Mouse (Mus musculus): ENCODE data around the gene Ubxn1. TPM values are rescaled to one million over a fixed set of nuclear protein-coding genes. Genes with fewer than 3 reads are reported as not detected.
A peak's percentile ranks its signal among the peaks of the same experiment; 100 is the strongest.

The Ubxn1 gene
- polyA plus RNA-seq, 1 experiment from 2014 or later = 138 TPM

DNA sequence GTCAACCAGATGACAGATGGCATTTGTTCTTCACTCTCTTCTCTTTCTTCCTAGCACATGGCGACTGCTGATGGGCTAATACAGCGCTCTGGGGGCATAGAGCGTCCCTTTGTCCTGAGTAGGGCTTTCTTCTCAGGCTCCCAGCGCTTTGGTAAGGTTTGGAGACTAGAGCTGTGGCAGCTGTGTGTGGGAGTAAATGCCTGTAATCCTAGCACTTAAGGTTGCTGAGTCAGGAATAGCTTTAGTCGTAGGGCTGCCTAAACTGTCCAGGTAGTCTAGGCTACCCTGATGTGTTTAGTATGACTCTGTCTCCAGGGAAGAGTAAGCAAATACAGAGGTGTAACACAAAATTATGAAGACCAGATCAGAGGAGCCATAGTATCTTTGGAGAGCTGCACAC lies 40.5 kb downstream of the Ubxn1 start:
- 87% methylated on average over 5 of the region's 5 CpGs for WGBS
- Histone ChIP-seq H3K4me2 (no peak overlapping the region), H3K9me3 (replicated peaks) (no peaks in the 10 kb centered on the region), H3K9ac (replicated peaks) (no peak overlapping the region), H3K4me3 (replicated peaks) (no peak overlapping the region), H3K4me1 (no peaks in the 10 kb centered on the region), H3K36me3 (peaks cover 99% of the 10 kb centered on the region), H3K27me3 (replicated peaks) (no peaks in the 10 kb centered on the region), H3K27ac (replicated peaks) (no peak overlapping the region)
- ATAC-seq (ENCODE audit: low FRiP score) = no peak

DNA sequence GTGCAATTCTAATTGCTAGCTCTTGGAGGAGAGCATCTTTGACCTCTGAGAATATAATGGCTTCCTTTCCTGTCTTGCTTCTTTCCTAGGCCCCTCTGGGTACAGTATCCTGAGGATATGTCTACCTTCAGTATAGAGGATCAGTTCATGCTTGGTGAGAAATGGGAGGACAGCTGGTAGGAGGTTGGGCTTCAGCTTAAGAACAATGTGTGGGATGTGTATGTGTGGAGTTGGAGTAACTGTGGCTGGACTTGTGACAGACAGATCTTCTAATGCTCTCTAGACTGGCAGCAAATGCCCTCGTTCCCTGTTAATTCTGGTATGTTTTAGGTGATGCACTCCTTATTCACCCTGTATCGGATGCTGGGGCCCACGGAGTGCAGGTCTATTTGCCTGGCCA lies 42.9 kb downstream of the Ubxn1 start:
- H3K36me3 ChIP-seq = peaks cover 75% of the 10 kb centered on the region
- 98% methylated on average over 3 of the region's 3 CpGs for WGBS
- ATAC-seq (ENCODE audit: low FRiP score) = no peak
- H3K27me3 ChIP-seq (replicated peaks) = no peaks in the 10 kb centered on the region
- no peaks in the 10 kb centered on the region for H3K9me3 ChIP-seq (replicated peaks)
- H3K4me2 ChIP-seq = no peak overlapping the region
- H3K27ac ChIP-seq (replicated peaks) = no peak overlapping the region
- H3K9ac ChIP-seq (replicated peaks) = no peak overlapping the region
- H3K4me3 ChIP-seq (replicated peaks) = no peak overlapping the region
- H3K4me1 ChIP-seq = no peaks in the 10 kb centered on the region

DNA sequence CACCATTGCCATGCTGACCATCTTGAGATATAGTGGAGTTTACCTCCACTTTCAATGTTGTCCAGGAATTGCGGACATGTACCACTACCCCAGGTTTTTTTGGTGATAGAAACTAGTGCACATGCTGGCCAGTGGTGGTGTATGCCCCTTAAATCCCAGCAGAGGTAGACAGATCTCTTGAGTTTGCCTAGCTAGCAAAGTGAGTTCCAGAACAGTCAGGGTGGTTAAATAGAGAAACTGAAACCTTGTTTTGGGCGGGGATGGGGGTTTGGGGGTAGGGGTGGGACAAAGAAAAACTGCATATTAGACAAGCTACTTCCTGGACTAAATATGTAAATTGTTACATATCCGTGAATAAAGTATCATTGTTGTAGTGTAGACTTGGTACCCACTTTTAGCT lies 47.7 kb downstream of the Ubxn1 start:
- Histone ChIP-seq H3K4me2 (no peak overlapping the region), H3K27me3 (replicated peaks) (no peaks in the 10 kb centered on the region), H3K9me3 (replicated peaks) (no peaks in the 10 kb centered on the region), H3K4me1 (peaks cover 18% of the 10 kb centered on the region), H3K27ac (replicated peaks) (no peak overlapping the region), H3K36me3 (peaks cover 37% of the 10 kb centered on the region), H3K4me3 (replicated peaks) (no peak overlapping the region), H3K9ac (replicated peaks) (no peak overlapping the region)
- 90% methylated on average over 3 of the region's 3 CpGs for WGBS
- no peak for ATAC-seq (ENCODE audit: low FRiP score)

DNA sequence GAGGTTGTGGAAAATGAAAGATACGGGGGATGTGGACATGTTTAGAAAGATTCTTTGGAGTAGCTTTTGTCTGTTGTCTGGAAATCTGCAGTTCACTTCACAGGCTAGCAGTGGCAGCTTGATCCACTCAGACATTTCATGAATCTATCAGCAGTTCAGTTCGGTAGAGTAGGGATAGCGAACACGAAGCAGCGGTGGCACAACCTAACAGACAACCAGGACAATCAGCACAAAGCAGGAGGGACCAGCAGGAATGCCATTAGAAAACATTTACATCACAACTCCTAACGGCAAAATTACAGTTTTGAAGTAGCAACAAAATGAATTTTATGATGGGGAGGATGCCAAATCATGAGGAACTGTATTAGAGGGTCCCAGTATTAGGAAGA lies 48.4 kb downstream of the Ubxn1 start:
- 0 out of 2 replicates have a peak, but pooled peaks have one; percentile 2 for ATAC-seq (ENCODE audit: low FRiP score)
- 51% methylated on average over 6 of the region's 6 CpGs for WGBS
- Histone ChIP-seq H3K4me3 (replicated peaks) (peak overlapping the region; percentile 66), H3K27ac (replicated peaks) (peak overlapping the region; percentile 90), H3K9ac (replicated peaks) (peak overlapping the region; percentile 64), H3K36me3 (peaks cover 30% of the 10 kb centered on the region), H3K27me3 (replicated peaks) (no peaks in the 10 kb centered on the region), H3K9me3 (replicated peaks) (no peaks in the 10 kb centered on the region), H3K4me1 (peaks cover 18% of the 10 kb centered on the region), H3K4me2 (peak overlapping the region; percentile 67)

DNA sequence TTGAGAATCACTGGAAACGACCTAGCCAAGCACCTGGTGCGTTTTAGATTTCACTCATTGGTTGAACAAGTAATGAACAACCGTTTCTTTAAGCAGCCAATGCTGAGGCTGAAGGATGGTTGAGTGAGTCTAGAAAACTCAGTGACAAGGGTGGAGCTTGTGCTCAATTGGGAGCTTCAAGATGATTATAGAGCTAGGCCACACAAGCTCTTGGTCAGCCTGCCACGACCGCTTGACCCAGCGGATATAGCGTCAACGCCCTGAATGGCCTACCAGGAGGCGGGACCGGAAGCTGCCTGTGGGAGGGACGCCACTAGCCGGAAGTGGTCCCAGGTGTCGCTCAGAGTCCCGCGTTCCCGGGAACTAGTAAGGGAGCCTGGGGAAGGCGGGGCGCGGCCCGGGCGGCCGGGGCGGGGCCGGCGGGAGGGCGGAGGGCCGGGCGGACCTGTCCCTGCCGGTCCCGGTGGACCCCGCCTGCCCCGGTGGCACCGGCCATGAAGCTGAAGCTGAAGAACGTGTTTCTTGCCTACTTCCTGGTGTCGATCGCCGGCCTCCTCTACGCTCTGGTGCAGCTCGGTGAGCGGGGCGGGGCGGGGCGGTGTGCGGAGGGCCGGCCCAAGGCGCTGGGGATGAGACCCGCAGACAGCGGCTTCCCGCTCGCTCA lies 48.9 kb downstream of the Ubxn1 start, which contains the start of gene B3gat3:
Gene B3gat3, plus strand, starts transcription at position 302 of the 664 bp plus-strand sequence.
- peak; percentile 97 for ATAC-seq (ENCODE audit: low FRiP score)
- H3K27ac ChIP-seq (replicated peaks) = peak within 1 kb of the TSS; percentile 90

DNA sequence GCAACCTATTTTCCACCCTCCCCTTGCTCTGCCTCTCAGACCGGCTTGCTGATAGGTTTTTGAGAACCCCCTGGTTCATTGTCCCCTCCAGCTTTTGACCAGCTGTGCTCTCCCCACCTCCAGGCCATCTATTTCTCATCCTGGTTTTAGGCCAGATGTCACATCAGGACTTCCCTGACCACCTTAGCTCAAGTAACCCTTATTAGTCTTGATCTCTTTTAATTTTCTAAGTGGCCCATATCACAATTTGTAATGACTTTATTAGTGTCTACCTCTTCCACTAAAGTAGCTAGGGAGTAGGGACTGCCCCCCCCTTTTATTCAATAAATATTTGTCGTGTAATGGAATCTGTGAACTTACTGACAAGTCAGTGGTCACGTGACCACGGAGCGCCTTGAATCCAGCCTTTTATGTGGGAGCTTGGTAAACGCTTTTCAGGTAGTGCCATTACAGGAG lies 49.6 kb downstream of the Ubxn1 start:
- peak overlapping the region; percentile 90 for H3K27ac ChIP-seq (replicated peaks)
- no peaks in the 10 kb centered on the region for H3K27me3 ChIP-seq (replicated peaks)
- peak overlapping the region; percentile 66 for H3K4me3 ChIP-seq (replicated peaks)
- peaks cover 18% of the 10 kb centered on the region for H3K4me1 ChIP-seq
- WGBS = 1% methylated on average over 6 of the region's 6 CpGs
- 0 out of 2 replicates have a peak, but pooled peaks have one; percentile 17 for ATAC-seq (ENCODE audit: low FRiP score)
- peak overlapping the region; percentile 64 for H3K9ac ChIP-seq (replicated peaks)
- no peaks in the 10 kb centered on the region for H3K9me3 ChIP-seq (replicated peaks)
- peaks cover 24% of the 10 kb centered on the region for H3K36me3 ChIP-seq
- peak overlapping the region; percentile 67 for H3K4me2 ChIP-seq

More for the DNA sequence above, 48.9 kb downstream of the Ubxn1 start, which contains the start of gene B3gat3:
- Histone ChIP-seq H3K36me3 (peaks cover 25% of the 10 kb centered on the region), H3K4me1 (peaks cover 18% of the 10 kb centered on the region), H3K4me3 (replicated peaks) (peak within 1 kb of the TSS; percentile 66), H3K9ac (replicated peaks) (peak within 1 kb of the TSS; percentile 64), H3K4me2 (peak within 1 kb of the TSS; percentile 67), H3K27me3 (replicated peaks) (no peaks in the 10 kb centered on the region), H3K9me3 (replicated peaks) (no peaks in the 10 kb centered on the region)
- WGBS = 1% methylated on average over 50 of the region's 50 CpGs

DNA sequence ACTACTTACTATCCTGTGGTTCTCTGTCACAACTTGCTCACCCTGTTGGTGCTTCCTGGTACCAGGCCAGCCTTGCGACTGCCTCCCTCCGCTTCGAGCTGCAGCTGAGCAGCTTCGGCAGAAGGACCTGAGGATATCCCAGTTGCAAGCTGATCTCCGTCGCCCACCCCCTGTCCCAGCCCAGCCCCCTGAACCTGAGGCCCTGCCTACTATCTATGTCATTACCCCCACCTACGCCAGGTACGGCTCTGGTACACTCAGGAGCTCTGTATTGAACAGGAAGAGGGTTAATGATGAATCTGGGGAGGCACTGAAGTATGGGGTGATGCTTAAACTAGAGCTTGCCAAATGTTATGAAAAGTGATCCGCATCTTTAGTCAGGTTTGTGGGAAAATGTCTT lies 50.4 kb downstream of the Ubxn1 start:
- Histone ChIP-seq H3K9me3 (replicated peaks) (no peaks in the 10 kb centered on the region), H3K4me2 (peak overlapping the region; percentile 67), H3K27ac (replicated peaks) (no peak overlapping the region), H3K36me3 (peaks cover 22% of the 10 kb centered on the region), H3K27me3 (replicated peaks) (no peaks in the 10 kb centered on the region), H3K9ac (replicated peaks) (no peak overlapping the region), H3K4me1 (peaks cover 18% of the 10 kb centered on the region), H3K4me3 (replicated peaks) (peak overlapping the region; percentile 66; the same call in 1 of the 2 replicates)
- no peak for ATAC-seq (ENCODE audit: low FRiP score)
- WGBS = 87% methylated on average over 9 of the region's 9 CpGs

Small RNA genes lying within 50 kb of the gene (microRNA-seq; reads per million reads assigned to microRNA genes)
- not detected for gene Mir5136

Other genes starting within 250 kb of the Ubxn1 start
- 0.35 and 0.70 TPM in 2 replicates for gene Chrm1, start 207.7 kb upstream of the Ubxn1 start, polyA plus RNA-seq (2015; fragmentation: Nextera tagmentation; extraction: Ambion mirVana)
- 158 and 159 TPM in 2 replicates for gene Slc3a2, start 148.1 kb upstream of the Ubxn1 start, polyA plus RNA-seq (2015; fragmentation: Nextera tagmentation; extraction: Ambion mirVana)
- 91.0 and 95.2 TPM in 2 replicates for gene Wdr74, start 135.7 kb upstream of the Ubxn1 start, polyA plus RNA-seq (2015; fragmentation: Nextera tagmentation; extraction: Ambion mirVana)
- gene 1700092M07Rik, start 130.8 kb upstream of the Ubxn1 start, polyA plus RNA-seq (2015; fragmentation: Nextera tagmentation; extraction: Ambion mirVana) = 1.5 and 2.2 TPM in 2 replicates
- 124 and 127 TPM in 2 replicates for gene Stx5a, start 130.1 kb upstream of the Ubxn1 start, polyA plus RNA-seq (2015; fragmentation: Nextera tagmentation; extraction: Ambion mirVana)
- 127 and 140 TPM in 2 replicates for gene Nxf1, start 114.4 kb upstream of the Ubxn1 start, polyA plus RNA-seq (2015; fragmentation: Nextera tagmentation; extraction: Ambion mirVana)
- gene Tmem223, start 100.5 kb upstream of the Ubxn1 start, polyA plus RNA-seq (2015; fragmentation: Nextera tagmentation; extraction: Ambion mirVana) = 218 and 235 TPM in 2 replicates
- gene Tmem179b, start 97.0 kb upstream of the Ubxn1 start, polyA plus RNA-seq (2015; fragmentation: Nextera tagmentation; extraction: Ambion mirVana) = 28.2 and 46.3 TPM in 2 replicates
- 28.5 and 29.4 TPM in 2 replicates for gene Taf6l, start 85.1 kb upstream of the Ubxn1 start, polyA plus RNA-seq (2015; fragmentation: Nextera tagmentation; extraction: Ambion mirVana)
- gene Polr2g, start 72.9 kb upstream of the Ubxn1 start, polyA plus RNA-seq (2015; fragmentation: Nextera tagmentation; extraction: Ambion mirVana) = 143 and 147 TPM in 2 replicates
- gene Zbtb3, start 68.9 kb upstream of the Ubxn1 start, polyA plus RNA-seq (2015; fragmentation: Nextera tagmentation; extraction: Ambion mirVana) = 6.5 TPM in 2 replicates
- gene Ttc9c, start 52.2 kb upstream of the Ubxn1 start, polyA plus RNA-seq (2015; fragmentation: Nextera tagmentation; extraction: Ambion mirVana) = 54.2 and 57.3 TPM in 2 replicates
- gene Hnrnpul2, start 51.5 kb upstream of the Ubxn1 start, polyA plus RNA-seq (2015; fragmentation: Nextera tagmentation; extraction: Ambion mirVana) = 5.1 and 5.9 TPM in 2 replicates
- not detected in 2 replicates for gene AC129217.1, start 41.7 kb upstream of the Ubxn1 start, polyA plus RNA-seq (2015; fragmentation: Nextera tagmentation; extraction: Ambion mirVana)
- 107 and 110 TPM in 2 replicates for gene Bscl2, start 34.0 kb upstream of the Ubxn1 start, polyA plus RNA-seq (2015; fragmentation: Nextera tagmentation; extraction: Ambion mirVana)
- 414 and 512 TPM in 2 replicates for gene Gng3, start 32.3 kb upstream of the Ubxn1 start, polyA plus RNA-seq (2015; fragmentation: Nextera tagmentation; extraction: Ambion mirVana)
- gene Lrrn4cl, start 20.7 kb upstream of the Ubxn1 start, polyA plus RNA-seq (2015; fragmentation: Nextera tagmentation; extraction: Ambion mirVana) = 1.1 and 1.4 TPM in 2 replicates
- 62.6 and 65.7 TPM in 2 replicates for gene Uqcc3, start 9.4 kb downstream of the Ubxn1 start, polyA plus RNA-seq (2015; fragmentation: Nextera tagmentation; extraction: Ambion mirVana)
- 44.5 and 47.3 TPM in 2 replicates for gene Lbhd1, start 12.2 kb downstream of the Ubxn1 start, polyA plus RNA-seq (2015; fragmentation: Nextera tagmentation; extraction: Ambion mirVana)
- gene Gm49403, start 12.4 kb downstream of the Ubxn1 start, polyA plus RNA-seq (2015; fragmentation: Nextera tagmentation; extraction: Ambion mirVana) = not detected in 2 replicates
- gene 1810009A15Rik, start 17.4 kb downstream of the Ubxn1 start, polyA plus RNA-seq (2015; fragmentation: Nextera tagmentation; extraction: Ambion mirVana) = 40.1 and 48.2 TPM in 2 replicates
- 0.27 and 0.45 TPM in 2 replicates for gene Gm49416, start 17.4 kb downstream of the Ubxn1 start, polyA plus RNA-seq (2015; fragmentation: Nextera tagmentation; extraction: Ambion mirVana)
- gene Ints5, start 21.5 kb downstream of the Ubxn1 start, polyA plus RNA-seq (2015; fragmentation: Nextera tagmentation; extraction: Ambion mirVana) = 31.0 and 35.4 TPM in 2 replicates
- gene Ganab, start 26.6 kb downstream of the Ubxn1 start, polyA plus RNA-seq (2015; fragmentation: Nextera tagmentation; extraction: Ambion mirVana) = 75.4 and 82.2 TPM in 2 replicates
- 80.4 and 89.1 TPM in 2 replicates for gene B3gat3, start 48.9 kb downstream of the Ubxn1 start, polyA plus RNA-seq (2015; fragmentation: Nextera tagmentation; extraction: Ambion mirVana)
- gene Rom1, start 57.9 kb downstream of the Ubxn1 start, polyA plus RNA-seq (2015; fragmentation: Nextera tagmentation; extraction: Ambion mirVana) = 3.0 and 3.2 TPM in 2 replicates
- gene Eml3, start 58.1 kb downstream of the Ubxn1 start, polyA plus RNA-seq (2015; fragmentation: Nextera tagmentation; extraction: Ambion mirVana) = 13.9 and 17.1 TPM in 2 replicates
- gene Mta2, start 70.4 kb downstream of the Ubxn1 start, polyA plus RNA-seq (2015; fragmentation: Nextera tagmentation; extraction: Ambion mirVana) = 94.8 and 117 TPM in 2 replicates
- gene Tut1, start 82.4 kb downstream of the Ubxn1 start, polyA plus RNA-seq (2015; fragmentation: Nextera tagmentation; extraction: Ambion mirVana) = 25.4 and 26.0 TPM in 2 replicates
- gene Eef1g, start 95.5 kb downstream of the Ubxn1 start, polyA plus RNA-seq (2015; fragmentation: Nextera tagmentation; extraction: Ambion mirVana) = 291 and 348 TPM in 2 replicates
- 4.4 and 8.0 TPM in 2 replicates for gene Ahnak, start 117.8 kb downstream of the Ubxn1 start, polyA plus RNA-seq (2015; fragmentation: Nextera tagmentation; extraction: Ambion mirVana)
- gene Scgb1a1, start 216.5 kb downstream of the Ubxn1 start, polyA plus RNA-seq (2015; fragmentation: Nextera tagmentation; extraction: Ambion mirVana) = not detected in 2 replicates